Mouse (Mus musculus) mature B cell (primary cell): ENCODE measurements around the gene Hnf1a.

Experiments
- in situ Hi-C: fragments of 300-500 bp; cut with MboI; formaldehyde crosslinking; loops from 2 replicates; pipeline ENCODE4 v1.14.3; 2019

Hnf1a gene

GRCm38 (mm10) chr5:114970824-114971227 is at the start of gene Hnf1a:
Gene Hnf1a, minus strand, starts transcription at chr5:114971094.
- in situ Hi-C loops: loop anchor here (10.0 kb wide), 1 partner anchor 134 kb away; no protein-coding TSS in a partner anchor

- in situ Hi-C loops: no loop called here
These were observed 47.9 kb upstream of the Hnf1a start for GRCm38 (mm10) chr5:115018813-115019212.

DNA sequence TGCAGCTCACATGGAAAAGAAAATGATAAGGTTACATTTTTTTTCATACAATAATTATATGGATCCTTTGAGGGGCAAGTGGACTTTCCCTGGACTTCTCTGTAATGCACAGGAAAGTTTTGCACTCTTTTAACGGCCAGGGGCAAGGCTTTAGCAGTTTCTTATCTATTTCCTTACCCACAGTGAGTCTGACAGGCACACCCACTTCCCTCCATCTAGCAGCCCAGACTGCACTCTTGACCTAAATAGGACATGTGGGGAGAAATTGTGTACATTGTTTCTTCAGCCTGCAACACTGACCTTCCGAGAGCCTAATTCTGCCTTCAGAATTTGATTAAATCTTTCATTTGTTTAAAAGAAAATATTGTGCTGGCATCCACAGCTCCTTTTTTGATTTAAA is 47.4 kb upstream of the Hnf1a start:
- in situ Hi-C loops: no loop called here

DNA sequence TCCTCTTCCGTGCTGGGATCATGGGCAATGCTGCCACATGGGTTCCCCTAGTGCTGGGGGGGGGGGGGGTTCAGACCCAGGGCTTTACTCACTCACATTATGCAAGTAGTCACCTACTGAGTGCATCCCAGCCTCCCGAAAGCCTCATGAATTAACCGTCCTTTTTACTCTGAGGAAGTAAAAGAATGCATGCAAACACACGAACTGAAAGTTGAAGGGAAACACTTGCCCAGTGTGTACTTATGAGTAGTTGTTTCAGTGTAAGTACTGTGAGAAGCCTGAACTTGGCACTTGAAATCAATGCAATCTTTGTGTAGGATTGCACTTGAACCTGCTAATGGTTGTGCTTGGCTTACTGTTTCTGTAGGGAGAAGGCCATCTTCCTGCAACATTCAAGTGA is 44.2 kb upstream of the Hnf1a start:
- in situ Hi-C loops: no loop called here

- in situ Hi-C loops: no loop called here
These were observed 43.7 kb upstream of the Hnf1a start for GRCm38 (mm10) chr5:115014570-115014969.

DNA sequence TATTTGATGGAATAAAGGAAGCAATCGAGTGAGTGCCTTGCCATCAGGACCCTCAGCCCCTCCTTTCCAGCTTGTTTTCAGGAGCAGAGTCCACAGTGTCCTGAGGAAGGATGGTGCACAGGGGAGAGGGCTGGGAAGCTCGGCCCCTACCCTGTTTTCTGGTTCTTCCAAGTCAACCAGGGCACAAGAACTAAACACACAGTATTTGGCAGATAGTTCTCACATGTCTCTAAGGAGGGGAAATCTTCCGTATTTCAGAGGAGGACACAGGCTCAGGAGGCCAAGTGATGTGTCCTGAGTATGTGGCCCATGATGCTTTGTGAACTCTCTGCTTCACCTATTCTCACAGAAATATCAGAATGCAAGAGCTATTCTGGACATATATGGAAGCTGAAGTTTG is 42.5 kb upstream of the Hnf1a start:
- in situ Hi-C loops: no loop called here

DNA sequence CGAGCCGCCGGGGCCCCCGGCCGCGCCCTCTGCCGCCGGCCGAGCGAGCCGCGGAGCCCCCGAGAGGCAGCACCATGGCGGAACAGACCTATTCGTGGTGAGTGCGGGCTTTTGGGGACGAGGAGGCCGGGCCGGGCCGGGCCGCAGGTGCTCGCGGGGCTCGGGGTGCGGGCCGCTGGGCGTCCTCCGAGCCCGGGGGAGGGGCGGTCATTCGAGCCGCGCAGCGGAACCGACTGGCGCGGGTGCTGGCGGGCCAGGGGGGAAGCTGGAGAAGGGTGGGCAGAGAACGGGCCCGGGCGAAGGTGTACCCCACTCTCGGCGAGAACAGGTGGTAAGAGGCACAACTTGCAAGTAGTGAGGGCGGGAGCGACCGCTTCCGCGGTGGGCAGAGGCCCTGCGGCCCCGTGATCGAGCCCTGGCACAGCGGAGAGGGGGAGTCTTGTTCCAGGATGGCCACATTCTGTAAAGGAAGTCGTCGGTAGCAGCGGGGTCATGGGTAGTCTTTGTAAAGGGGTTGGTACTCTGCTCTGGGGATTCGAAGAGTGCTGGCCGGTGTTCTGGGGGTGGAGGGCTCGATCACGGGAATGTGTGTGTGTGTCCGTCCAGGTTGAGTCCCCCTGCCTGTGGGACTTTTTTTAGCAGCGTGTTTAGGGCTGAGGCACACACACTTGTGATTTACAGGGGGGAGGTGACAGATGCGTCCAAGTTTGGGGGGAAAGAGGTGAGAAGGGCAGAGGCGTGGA is 40.8 kb upstream of the Hnf1a start:
- in situ Hi-C loops: no loop called here

GRCm38 (mm10) chr5:115011217-115011518 is 40.3 kb upstream of the Hnf1a start:
- in situ Hi-C loops: no loop called here

DNA sequence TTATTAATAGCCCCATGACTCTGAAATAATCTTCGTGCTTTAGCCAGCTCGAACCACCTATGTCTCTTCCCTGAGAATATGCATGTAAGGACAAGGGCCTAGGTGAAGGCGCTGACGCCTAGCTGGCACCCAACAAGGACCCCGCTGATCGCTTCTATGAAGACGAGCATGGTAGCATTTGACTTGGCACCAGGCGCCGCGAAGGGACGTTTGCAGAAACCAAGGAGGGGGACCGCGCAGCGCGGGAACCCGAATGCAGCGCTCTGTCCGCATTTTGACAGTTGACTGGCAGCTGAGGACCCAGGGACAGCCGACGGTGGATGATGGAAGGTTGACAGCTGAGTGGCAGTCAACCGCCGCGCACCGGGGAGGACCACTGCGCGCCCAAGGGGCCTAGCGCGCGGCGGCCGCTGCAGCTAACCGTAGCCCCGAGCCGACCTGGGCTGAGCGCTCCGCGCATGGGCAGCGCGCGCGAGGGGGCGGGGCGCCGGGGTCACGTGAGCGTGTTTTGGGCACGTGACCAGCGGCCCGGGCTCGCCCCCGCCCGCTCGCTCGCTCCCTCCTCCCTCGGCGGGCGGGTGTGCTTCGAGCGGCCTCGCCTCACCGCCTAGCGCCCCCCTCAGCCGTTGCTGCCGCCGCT is 39.8 kb upstream of the Hnf1a start, which contains the start of gene Sppl3:
Gene Sppl3 (plus strand): TSS at position 561 of the 640 bp plus-strand sequence.
- in situ Hi-C loops: no loop called here

DNA sequence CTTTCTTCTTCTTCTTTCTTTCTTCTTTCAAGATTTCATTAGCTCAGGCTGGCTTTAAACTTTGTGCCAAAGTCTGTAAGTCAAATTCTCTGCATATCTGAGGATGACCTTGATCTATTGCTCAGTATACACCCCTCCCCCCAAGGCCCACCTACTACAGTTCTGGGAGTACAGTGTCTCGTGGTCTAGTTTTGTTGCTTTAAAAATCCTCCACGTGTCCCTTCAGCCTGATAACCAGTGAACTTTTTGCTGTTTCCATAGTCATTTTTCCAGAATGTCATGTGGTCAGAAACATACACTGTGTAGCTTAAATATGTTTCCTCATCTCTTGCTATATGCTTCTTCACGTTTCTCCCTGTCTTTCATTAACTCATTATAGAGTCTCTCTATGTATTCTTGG is 39.1 kb upstream of the Hnf1a start:
- in situ Hi-C loops: no loop called here

GRCm38 (mm10) chr5:115009143-115009542 is 38.2 kb upstream of the Hnf1a start:
- in situ Hi-C loops: no loop called here

DNA sequence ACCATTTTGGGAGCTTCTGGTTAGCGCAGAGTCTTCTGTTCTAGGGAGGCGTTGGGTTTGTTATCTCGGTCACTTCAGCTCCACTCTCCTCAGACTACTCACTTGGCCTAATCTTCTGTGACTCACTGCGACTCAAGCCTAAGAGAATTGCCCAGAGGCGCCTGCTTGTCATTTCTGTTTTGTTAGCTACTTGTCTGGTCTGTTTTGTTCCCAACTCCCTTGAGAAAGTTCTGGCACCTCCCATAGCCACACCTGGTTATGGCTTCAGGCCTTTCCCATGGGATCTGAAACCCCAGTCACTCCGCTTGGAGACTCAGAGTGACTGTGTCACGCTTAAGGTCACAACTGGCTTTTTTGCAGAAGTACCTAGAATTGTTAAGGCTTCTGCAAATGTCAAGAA is 37.4 kb upstream of the Hnf1a start:
- in situ Hi-C loops: no loop called here

GRCm38 (mm10) chr5:115007768-115008167 is 36.9 kb upstream of the Hnf1a start:
- in situ Hi-C loops: no loop called here

GRCm38 (mm10) chr5:115003224-115003873 is 32.5 kb upstream of the Hnf1a start:
- in situ Hi-C loops: no loop called here

DNA sequence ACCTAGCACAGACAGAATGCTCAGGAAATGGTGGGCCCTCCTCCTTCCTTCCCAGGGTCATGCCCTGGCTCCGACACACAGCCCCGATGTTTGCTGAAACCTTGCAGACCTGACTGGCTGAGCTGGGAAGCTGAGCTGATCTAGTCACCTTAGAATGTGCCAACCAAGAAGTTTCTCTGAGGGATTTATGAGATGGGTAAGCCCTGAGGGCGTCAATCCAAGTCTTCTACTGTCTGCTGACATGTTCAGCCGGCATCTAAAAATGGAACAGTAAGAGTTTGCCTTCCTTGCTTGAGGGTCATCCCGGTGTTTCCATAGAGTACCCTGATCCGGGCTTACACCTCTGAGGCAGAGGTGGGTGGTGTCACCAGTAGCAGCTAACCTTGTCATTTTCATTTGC is 31.9 kb upstream of the Hnf1a start:
- in situ Hi-C loops: no loop called here

GRCm38 (mm10) chr5:115001464-115001863 is 30.6 kb upstream of the Hnf1a start:
- in situ Hi-C loops: no loop called here

DNA sequence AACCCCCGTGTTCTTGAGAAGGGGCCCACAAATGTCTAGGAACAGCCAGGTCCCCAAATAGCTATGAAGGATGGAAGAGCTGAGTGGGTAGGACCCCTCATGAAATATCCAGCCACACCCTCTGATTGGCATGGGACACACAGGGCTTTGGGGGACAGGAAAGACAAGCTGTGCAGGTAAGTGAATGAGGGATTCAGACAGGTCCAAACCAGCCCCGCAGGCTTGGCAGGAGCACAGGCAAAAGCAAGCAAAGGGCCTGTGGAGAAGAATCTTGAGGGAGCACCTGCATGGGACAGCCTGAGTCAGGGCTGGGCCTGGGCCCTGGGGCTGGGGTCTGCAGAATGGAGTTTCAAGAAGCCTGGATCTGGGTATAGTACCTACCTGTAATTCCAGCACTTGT is 29.6 kb upstream of the Hnf1a start:
- in situ Hi-C loops: no loop called here

DNA sequence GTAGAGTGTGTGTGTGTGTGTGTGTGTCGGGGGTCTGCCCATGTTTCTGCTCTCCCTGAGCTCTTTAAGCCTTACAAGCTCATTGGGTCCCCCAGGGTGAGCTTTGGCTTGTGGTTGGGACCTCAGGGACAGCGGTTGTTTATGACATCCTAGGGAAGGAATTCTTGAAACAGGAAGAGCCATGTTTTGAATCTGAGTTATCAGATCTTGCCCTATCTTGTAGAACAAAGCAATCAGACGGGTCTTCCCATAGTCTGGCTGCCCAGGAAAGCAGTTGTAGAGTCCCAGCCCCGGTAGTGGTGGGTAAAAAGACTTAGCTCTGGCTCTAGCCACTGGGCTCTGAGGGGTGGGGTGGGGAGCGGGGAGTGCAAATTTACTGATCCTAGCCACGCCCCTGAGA is 26.4 kb upstream of the Hnf1a start:
- in situ Hi-C loops: no loop called here

DNA sequence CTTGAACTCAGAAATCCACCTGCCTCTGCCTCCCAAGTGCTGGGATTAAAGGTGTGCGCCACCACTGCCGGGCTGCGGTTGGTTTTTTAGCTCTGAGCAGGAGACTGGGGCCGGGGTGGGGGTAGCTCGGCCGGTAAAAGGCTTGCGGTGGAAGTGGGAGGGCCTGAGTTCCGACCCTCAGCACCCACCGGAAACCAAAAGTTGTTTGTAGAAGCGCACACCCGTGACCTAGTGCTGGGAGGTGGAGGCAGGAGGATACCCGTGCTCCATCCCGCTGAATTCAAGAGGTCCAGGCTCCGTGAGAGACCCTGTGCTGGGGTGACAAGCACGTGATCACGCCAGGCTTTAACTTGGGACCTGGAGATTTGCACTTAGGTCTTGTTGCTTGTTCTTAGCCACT is 25.6 kb upstream of the Hnf1a start:
- in situ Hi-C loops: no loop called here

DNA sequence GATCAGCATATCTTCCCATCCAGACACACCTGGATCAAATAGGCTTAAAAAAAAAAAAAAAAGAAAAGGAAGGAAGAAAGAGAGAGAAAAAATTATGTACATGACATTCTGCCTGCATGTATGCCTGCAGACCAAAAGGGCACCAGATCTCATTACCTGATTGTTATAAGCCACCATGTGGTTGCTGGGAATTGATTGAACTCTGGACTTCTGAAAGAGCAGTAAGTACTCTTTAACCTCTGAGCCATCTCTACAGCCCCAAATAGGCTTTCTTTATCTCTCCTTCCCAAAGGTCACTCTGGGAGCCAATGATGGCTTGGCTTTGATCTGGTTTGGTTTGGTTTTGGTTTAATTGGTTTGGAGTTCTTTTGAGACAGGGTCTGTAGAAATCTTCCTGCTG is 14.2 kb upstream of the Hnf1a start:
- in situ Hi-C loops: loop anchor here (10.0 kb wide), 1 partner anchor 90 kb away; no protein-coding TSS in a partner anchor

- in situ Hi-C loops: loop anchor here (10.0 kb wide), 1 partner anchor 93 kb away; no protein-coding TSS in a partner anchor
These were observed 11.1 kb upstream of the Hnf1a start for GRCm38 (mm10) chr5:114982001-114982400.

DNA sequence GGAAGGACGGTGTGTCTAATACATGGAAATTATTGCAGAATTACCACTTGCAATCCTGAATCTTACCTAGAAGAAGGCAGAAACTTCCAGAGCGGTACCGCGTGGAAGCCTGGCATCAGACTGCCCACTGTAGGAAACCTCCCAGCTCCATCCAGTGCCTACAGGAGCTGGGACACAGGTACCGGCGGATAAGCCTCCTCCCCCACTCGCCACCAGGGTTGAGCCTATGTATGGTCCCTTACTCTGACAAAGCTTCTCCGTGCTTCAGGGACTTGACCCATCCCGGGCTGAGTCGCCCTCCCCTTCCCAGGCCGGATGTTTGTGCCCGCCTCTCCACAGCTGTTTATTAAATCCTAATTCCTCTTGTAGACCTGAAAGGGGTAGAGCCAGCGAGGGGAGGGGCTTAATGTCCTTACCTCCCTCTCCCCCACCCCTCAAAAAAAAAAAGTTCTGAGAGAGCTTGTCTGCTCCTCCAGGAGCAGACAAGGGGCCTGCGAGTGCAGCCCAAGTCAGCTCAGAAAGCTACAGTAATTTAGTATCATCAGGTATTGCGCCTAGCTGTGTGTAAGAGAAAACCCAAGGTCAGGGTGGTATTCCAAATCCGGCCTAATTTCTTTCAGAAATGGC is 9.3 kb upstream of the Hnf1a start:
- in situ Hi-C loops: loop anchor here (10.0 kb wide), 1 partner anchor 95 kb away; no protein-coding TSS in a partner anchor
